Mouse (Mus musculus) gonadal fat pad, adult 2 months (tissue): ENCODE measurements around the gene Zdhhc13. TPM values are rescaled to one million over a fixed set of nuclear protein-coding genes. Genes with fewer than 3 reads are reported as not detected.

Experiments used
- DNase-seq: peaks from one replicate; pipeline ENCODE4 v3.0.0-alpha.2; 2012; ENCODE audit warnings: low read depth
- polyA plus RNA-seq: library from polyadenylated mRNA; depleted of rRNA; stranded (reverse); fragments of >200 nt; gene quantifications from 2 replicates; pipeline ENCODE4 v1.2.3, GENCODE M21; 2012

The Zdhhc13 gene
- polyA plus RNA-seq, 1 experiment, result 10.9 TPM

DNA sequence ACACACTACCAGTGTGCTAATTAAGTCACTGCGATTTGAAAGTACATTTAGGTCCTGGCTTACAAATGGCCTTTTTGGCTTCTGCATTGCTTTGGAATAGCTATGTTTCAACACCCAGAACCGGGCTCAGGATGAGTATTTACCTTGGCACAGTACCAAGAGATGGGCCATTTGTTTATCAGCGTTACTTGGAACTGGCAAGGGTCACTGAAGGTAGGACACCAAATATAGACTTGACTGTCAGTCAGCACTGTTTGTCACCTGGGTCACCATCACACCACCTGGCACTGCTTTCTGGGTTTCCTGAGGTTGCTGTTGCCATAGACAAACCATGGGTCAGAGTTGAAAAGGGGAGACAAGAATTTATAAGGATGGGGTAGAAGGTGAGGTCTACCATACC is 53.5 kb downstream of the Zdhhc13 start:
- peak; percentile 10 for DNase-seq

DNA sequence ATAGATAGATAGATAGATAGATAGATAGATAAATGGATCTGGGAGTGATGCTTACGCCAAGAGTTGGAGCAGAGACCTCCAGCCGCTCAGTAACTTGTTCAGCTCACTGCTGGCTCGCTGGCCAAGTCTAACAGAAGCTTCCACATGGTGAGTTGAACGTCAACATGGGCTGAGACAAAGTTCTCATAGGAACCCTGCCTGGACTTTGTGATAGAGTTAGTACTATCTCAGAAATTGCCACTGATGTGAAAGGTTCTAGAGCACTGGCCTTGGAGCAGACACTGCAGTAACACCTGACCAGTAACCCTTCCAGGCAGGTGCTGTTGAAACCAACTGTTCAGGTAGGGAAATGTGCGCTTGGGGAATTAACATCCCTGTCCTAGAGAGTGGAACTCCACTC is 54.7 kb downstream of the Zdhhc13 start:
- no peak for DNase-seq

DNA sequence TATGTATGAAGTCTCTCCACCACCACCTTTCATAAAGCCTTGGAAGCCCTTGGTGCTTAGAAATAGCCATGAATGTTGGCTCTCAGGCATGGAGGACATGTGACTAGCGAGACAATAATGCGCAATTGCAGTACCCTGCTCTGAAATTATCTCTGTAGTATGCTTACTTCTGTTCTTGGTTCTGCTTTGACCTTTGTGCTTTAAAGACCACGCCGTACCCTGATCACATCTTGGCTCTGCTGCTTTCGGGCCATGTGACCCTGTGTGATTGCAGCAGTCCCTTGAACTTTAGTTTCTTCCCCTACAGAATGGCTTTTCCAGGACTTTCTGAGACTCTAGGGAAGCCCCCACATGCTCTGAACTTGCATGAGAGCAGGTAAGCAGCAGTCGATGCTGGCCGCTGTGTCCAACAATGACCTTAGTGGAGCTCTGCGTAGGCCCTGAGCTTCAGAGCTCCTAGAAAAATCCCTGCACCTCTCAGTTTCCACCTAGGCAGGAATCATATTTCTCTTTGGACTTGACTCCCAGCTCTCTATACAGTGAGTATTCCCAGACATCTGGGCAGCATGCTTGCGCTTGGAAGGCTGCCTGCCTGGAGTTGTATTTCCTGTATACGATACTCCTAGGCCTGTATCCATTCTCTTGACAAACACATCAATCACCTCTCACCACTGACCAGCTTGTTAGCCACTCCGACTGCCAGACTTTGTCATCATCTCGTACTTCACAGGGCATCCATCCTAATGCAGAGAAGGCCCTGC is 56.6 kb downstream of the Zdhhc13 start:
- no peak for DNase-seq

DNA sequence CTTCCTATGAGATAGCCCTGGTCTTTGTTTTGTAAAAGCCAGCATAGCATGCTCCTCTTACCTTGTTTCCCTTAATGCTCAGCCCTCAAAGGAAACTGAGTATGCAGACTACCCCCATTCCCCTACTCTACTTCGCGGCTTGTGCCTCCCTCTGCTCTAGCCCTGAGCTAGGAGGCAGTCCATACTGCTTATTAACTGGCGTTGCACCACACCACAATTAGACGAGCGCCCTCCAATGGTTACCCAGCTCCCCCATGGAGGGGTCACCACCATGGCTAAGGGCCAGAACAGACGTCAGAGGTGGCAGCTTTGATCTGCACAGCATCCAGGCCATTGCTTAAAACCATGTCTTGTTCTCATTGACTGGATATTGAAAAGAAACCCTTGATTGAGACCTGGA is 58.0 kb downstream of the Zdhhc13 start:
- no peak for DNase-seq

DNA sequence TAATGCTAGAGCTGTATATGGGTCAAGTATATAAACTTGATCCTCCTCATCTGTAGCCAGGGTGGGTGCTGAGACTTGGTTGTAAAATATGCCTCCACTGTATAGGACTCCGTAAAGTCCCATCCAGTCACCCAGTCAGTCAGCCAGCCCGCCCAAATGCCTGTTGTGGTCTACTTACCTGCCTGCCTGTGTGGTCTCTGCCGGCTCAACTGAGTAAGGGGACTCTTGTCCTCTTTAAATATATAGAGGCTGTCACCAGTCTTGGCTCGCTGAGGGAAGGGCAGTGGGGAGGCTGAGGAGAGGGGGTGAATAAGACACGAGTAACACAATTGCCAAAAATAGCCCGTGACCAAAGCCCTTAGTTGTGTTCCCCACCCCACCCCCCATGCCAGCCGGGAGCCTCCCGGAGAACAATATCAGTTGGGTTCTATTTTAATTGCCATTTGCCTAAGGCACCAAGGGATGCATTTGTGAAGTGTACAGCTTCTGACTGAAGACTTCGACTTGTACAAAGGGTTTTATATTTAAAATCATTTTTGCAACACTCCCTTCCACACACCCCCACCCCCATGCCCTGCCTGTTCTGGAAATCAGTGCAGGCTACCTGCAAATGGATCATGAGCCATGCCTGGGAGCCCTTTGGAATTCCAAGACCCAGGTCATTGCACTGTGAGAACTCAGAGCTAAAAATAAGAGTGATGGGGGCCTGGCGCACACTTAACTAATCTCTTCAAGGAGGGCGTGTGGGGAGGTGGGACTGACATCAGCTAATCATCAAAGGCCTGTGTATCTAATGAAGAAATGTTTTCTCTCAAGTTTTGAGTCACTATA is 59.2 kb downstream of the Zdhhc13 start, which contains the start of gene Csrp3:
Csrp3 (minus strand) TSS at position 214 of the 831 bp plus-strand sequence.
- DNase-seq, result no peak

DNA sequence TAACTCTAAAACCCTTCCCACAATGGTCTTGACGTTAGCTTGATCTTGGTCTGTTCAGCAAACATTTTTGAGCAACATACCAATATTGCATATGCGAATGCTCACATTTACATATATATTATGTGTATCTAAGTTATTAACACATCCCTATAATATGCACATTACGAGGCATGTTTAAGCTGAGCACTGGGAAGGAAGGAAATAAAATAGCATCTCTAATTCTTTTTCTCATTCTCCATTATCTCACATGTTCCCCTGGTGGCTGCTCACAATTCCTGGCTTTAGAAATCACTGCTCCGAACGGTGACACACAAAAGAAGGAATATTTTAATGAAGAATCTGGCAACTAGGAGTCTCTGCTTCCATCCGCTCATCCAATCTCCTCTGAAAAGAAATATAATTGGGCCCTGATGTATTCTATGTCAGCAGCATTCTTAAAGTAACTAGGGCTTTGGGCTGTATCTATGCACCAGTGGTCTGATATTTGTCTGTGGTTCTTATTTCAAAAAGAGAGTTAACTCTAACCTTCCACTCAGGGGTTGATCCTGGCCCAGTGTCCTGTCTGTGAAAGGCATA is 62.8 kb downstream of the Zdhhc13 start:
- DNase-seq, result no peak

DNA sequence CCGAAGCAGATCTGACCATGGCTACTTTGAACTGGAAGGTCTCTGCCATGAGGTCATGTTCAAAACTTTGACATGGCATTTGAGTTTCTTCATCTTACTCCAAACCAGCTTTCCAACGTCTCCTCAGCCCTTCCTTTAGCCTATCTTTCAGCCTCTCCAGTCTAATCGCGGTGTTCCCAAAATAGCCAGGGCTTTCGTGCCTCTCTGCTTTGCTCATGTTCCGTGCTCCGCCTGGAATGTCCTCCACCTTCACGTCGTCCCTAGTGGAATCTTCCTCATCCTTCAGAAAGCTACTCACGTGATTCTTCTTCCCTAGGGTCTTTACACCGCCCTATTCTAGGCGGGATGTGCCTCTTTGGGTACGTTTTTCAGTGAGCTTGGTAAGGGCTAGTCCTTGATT is 64.7 kb downstream of the Zdhhc13 start:
- DNase-seq, result no peak

DNA sequence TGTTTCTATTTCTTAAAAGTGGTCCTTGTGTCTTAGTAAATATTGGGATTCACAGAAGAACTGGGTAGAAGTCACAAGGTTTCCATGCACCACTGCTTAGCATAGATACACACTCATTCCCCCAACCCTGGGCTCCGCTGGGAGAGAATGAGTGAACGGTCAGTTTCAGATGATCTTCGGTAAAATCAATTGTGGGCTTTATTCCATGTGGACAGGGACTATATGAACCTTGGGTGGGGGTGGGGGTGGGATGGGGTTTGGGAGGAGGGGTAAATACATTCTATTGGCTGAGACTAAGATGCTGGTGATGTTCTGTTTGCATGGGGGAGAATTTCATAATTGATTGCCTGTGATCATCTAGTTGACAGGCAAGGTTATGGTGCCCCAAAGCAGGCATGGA is 66.7 kb downstream of the Zdhhc13 start:
- no peak for DNase-seq

DNA sequence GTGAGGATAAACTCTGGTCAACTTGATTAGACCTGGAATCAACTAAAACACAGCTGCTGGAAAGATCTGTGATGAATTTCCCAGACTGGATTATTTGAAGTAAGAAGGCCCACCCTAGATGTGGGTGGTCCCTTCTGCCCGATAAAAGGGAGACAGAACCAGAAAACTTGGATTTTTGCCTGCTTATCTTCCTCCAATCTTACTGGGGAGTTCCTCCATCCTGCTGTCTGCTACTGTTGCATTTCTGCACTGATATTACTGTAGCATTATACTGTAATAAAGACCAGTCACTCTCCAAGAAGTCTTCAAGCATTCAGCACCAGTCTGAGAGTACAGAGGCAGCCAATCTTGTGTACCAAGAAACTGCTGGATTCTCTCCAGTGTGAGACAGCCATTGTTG is 69.5 kb downstream of the Zdhhc13 start:
- no peak for DNase-seq

DNA sequence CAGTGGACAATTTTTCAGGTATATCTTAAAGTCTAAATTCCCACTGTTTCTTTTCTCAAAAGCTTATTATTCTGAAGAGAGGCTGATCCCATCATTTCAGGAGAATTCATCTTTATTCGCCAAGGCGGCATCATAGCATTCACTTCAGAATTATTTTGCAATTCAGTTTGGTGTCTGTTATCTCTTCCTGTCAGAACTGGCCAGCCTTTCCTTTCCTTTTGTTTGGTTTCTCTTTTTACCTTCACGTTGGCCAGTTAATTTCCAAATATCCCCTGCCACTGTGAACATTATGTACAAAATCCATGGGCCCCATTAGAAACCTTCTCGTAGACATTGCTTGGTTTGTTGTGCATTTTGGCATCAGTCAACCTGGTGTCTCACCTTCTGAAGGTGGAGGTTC is 70.6 kb downstream of the Zdhhc13 start:
- no peak for DNase-seq

DNA sequence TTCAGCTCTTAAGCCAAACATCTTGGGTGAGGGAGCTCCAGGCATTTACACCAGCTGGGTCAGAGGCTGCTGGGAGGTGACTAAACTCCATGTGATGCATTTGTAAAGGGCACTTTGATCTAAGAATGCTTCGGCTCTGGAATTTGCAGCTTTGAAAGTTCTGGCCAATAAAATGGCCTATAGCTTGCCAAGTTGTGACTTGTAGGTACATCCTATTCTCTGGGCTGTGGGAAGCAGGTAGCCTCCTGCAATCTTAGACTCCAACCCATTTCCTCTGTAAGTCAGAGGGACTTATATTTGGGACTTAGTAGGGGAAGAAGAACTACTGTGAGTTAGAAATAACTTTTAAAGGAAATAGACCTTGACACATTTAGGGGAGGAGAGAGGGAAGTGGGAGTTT is 72.1 kb downstream of the Zdhhc13 start:
- DNase-seq, result no peak

DNA sequence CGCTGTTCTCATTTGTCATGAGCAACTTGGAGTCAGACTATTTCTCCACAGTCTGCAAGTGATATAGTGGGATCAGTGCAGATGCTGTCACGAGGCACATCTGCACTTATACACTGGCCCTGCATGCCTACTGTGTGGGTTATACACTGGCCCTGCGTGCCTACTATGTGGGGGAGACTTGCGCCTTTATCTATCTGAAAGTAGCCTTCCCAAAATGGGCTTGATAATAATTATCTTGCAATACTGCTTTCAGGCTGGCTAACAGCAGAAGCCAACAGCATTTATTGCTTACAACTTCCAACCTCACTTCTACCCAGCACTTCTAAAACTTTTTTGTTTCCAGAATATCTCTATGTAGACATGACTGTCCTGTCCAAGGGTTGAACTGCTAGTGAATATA is 73.0 kb downstream of the Zdhhc13 start:
- no peak for DNase-seq

DNA sequence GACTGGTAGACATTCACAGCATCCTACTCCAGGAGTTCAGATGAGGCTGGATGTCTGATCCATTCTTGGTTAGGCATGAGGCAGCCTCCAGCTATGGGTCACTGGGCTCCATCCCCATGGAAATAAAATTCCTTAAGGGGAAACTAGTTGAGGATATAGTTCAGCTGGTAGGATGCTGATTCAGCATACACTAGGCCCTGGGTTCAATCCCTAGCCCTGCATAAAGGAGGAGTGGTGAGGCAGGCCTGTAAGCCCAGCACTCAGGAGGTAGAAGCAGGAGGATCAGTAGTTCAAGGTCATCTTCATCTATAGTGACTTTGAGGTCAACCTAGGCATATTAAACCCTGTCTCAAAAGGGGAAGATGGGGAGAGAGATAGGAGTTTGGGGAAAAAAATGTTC is 75.4 kb downstream of the Zdhhc13 start:
- DNase-seq, result no peak

DNA sequence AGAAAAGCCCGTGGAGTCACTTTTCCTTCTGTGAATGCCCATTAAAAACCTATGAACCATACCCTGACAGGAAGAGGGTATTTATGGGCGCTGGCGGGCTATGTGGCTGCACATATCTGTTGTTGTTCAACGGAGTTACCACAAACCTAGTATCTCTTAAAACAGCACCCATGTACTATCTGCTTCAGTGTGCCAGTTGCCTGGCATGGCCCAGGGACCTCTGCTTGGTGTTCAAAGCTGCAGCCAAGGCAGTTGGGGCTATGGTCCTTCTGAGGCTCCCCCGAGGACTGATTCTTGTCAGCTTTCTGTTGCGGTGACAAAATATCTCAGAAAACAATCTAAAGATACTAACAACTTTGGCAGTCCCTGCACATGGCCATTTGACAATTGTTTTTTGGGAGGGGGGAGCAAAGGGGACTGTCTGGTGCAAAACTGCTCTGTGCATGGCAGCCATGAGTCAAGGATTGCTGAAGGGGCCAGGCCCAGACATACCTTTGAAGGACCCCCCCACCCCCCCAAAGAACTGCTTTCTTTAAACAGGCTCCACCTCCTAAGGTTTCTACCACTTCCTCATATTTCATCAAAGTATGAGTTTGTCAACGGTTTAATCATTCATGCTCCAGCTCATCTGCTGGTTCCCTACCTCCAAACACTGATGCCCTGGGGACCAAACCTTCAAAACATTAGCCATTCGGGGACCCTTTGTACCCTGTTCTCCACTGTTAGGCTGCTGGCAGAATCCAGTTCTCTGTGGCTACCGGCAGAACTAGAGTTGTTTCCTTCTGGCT is 76.1 kb downstream of the Zdhhc13 start:
- no peak for DNase-seq

DNA sequence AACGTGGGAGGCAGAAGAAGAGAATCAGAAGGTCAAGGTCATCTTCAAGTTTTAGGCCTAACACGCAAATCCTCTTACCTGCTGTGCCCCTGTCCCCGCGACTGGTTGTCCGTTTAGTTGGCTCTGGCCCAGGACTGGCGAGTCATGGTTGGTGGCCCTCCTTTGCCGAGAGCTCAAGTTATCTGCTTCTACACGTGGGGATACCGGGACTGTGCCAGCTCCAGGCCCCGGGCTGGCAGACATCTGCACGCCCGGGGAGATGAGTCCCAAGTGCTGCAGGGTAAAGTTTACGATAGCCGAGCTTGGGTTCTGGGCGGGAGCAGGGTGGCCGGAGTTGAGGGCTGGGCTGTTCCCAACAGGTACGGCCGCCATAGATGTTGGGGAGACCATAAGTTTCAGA is 78.8 kb downstream of the Zdhhc13 start:
- no peak for DNase-seq

DNA sequence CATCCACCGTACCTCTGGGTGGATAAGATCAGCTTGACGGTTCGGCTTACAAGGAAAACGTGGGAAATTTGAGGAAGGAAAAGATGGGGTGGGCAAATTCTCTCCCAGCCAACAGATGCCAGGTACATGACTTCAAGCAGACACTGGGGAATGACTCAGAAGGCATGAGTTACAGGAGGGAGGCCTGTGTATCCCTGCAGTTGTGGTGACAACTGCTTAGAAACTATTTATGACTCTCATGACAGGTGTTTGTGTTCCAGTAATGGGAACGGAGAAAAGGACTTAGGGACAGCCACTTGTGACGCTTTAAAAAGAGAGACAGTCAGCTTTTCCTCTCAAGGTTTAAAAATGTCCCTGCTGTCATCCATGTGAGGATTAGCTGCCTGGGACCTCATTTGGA is 81.3 kb downstream of the Zdhhc13 start:
- DNase-seq, result no peak

DNA sequence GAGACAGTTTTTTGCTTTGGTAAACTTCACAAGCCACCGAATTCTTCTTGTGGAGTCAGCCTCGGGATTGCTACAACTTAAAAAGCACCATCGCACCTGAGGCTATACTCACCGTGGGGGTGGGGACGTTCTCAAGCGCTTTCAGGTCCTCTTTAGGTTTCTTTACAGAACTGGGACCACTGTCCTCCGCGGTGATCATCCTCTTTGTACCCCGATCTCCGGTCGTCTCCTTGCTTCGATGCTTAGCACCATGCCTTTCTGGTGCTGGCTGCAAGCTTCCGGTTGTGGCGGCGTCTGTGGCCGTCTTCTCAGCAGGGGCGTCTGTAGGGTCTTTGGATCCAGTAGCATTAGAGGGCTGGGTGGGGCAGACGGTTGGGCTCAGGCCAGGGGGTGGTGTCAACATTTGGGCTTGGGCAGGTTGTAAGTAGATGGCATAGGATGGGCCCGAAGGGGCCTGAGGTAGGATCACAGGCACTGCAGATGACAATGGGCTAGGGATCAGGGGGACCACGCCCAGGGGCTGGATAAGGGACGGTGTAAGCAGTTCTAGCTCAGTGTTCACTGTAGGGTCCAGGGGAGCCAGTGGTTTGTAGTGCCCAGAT is 81.9 kb downstream of the Zdhhc13 start:
- no peak for DNase-seq

DNA sequence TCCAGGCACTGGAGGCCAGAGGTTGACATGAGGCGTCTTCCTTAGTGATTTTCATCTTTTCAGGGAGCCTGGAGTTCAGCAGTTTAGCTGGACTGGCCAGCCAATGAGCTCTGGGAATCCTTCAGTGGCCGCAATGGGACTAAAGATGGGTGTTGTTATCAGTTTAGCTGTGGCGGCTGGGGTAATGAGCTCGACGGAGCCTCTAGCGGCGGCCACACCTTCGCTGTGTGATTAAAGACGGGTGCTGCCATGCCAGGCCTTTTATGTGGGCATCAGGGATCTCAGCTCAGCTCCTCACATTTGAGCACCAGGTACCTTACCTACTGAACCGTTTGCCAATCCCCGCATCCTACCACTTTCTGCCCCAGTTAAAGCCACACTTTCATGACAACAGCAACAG is 82.5 kb downstream of the Zdhhc13 start:
- DNase-seq, result no peak

DNA sequence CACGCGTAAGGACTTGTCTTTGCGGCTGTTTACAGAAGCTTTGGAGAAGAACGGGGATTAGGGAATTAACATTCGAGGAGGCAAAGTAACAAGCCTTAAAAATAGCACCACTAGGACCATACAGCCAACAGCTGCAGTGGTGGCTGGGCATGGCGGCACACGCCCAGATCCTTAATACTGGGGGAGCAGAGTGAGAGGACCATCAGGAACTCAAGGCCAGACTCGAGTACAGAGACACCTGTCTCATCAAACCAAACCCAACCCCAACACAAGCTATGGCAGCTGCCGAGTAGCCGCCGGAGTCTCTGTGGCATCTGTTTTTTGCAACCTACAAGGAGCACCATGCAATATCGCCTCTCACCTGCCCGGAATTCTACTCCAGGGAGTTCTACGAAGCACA is 86.3 kb downstream of the Zdhhc13 start:
- no peak for DNase-seq

DNA sequence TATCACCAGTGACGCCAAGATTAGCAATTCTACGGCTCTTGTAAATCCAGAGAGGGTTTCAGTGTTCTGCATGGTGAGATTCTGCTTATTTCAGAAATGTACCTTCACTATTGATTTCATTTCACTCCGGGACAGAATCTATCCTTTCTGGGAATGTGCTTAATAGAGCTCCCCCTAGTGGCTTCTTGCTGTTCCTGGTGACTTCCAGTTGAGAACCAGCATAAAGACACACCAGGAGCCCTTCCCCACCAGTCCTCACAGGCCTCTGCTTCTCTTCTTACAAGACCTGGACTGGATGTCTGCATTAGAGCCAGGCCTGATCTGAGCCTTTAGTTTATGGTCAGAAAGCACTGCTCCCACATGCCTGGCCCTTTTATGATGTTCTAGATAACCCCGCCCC is 87.7 kb downstream of the Zdhhc13 start:
- no peak for DNase-seq
